Mouse (Mus musculus): ENCODE data around the gene Gars. TPM values are rescaled to one million over a fixed set of nuclear protein-coding genes. Genes with fewer than 3 reads are reported as not detected.
A peak's percentile ranks its signal among the peaks of the same experiment; 100 is the strongest.

Gars gene
- polyA plus RNA-seq, 1 experiment from 2014 or later = 123 TPM

- Histone ChIP-seq H3K4me1 (ENCODE audit: control insufficient read depth, insufficient read depth, low read length) (peaks cover 3% of the 10 kb centered on the region; the same call in 1 of the 2 replicates), H3K27ac (ENCODE audit: low read length) (no peak overlapping the region), H3K9ac (replicated peaks; ENCODE audit: low read depth, low read length) (no peak overlapping the region), H3K4me2 (replicated peaks; ENCODE audit: low read depth, low read length) (no peak overlapping the region; the same call in 1 of the 2 replicates), H3K4me3 (ENCODE audit: low read depth, low read length) (no peak overlapping the region), H3K36me3 (ENCODE audit: control insufficient read depth, insufficient read depth, low read length) (no peaks in the 10 kb centered on the region), H3K27me3 (ENCODE audit: control insufficient read depth, insufficient read depth, low read length) (no peaks in the 10 kb centered on the region), H3K9me3 (ENCODE audit: control insufficient read depth, low read depth, low read length) (no peaks in the 10 kb centered on the region)
- 29% methylated on average over 15 of the region's 15 CpGs for WGBS
- ATAC-seq (ENCODE audit: insufficient number of reproducible peaks, insufficient read depth, low FRiP score, low read depth) = peak; percentile 66; the same call in 1 of the 2 replicates
These were observed 20.9 kb upstream of the Gars start for GRCm38 (mm10) chr6:55016710-55017583.

- H3K9me3 ChIP-seq (ENCODE audit: control insufficient read depth, low read depth, low read length) = no peaks in the 10 kb centered on the region
- peaks cover 3% of the 10 kb centered on the region; the same call in 1 of the 2 replicates for H3K4me1 ChIP-seq (ENCODE audit: control insufficient read depth, insufficient read depth, low read length)
- H3K4me3 ChIP-seq (ENCODE audit: low read depth, low read length) = no peak overlapping the region
- no peaks in the 10 kb centered on the region for H3K36me3 ChIP-seq (ENCODE audit: control insufficient read depth, insufficient read depth, low read length)
- H3K27me3 ChIP-seq (ENCODE audit: control insufficient read depth, insufficient read depth, low read length) = no peaks in the 10 kb centered on the region
- no peak overlapping the region for H3K4me2 ChIP-seq (replicated peaks; ENCODE audit: low read depth, low read length)
- ATAC-seq (ENCODE audit: insufficient number of reproducible peaks, insufficient read depth, low FRiP score, low read depth) = no peak
- no peak overlapping the region for H3K9ac ChIP-seq (replicated peaks; ENCODE audit: low read depth, low read length)
- H3K27ac ChIP-seq (ENCODE audit: low read length) = no peak overlapping the region
- 50% methylated on average over 2 of the region's 2 CpGs for WGBS
These were observed 19.4 kb upstream of the Gars start for GRCm38 (mm10) chr6:55018417-55018816.

GRCm38 (mm10) chr6:55021806-55022205 is 16.0 kb upstream of the Gars start:
- ATAC-seq (ENCODE audit: insufficient number of reproducible peaks, insufficient read depth, low FRiP score, low read depth) = no peak
- Histone ChIP-seq H3K4me2 (replicated peaks; ENCODE audit: low read depth, low read length) (no peak overlapping the region), H3K4me1 (ENCODE audit: control insufficient read depth, insufficient read depth, low read length) (peaks cover 3% of the 10 kb centered on the region; the same call in 1 of the 2 replicates), H3K27ac (ENCODE audit: low read length) (no peak overlapping the region), H3K9me3 (ENCODE audit: control insufficient read depth, low read depth, low read length) (no peaks in the 10 kb centered on the region), H3K27me3 (ENCODE audit: control insufficient read depth, insufficient read depth, low read length) (no peaks in the 10 kb centered on the region), H3K36me3 (ENCODE audit: control insufficient read depth, insufficient read depth, low read length) (no peaks in the 10 kb centered on the region), H3K4me3 (ENCODE audit: low read depth, low read length) (no peak overlapping the region), H3K9ac (replicated peaks; ENCODE audit: low read depth, low read length) (no peak overlapping the region)
- 83% methylated on average over 7 of the region's 7 CpGs for WGBS

GRCm38 (mm10) chr6:55027642-55028041 is 10.2 kb upstream of the Gars start:
- H3K36me3 ChIP-seq (ENCODE audit: control insufficient read depth, insufficient read depth, low read length) = no peaks in the 10 kb centered on the region
- ATAC-seq (ENCODE audit: insufficient number of reproducible peaks, insufficient read depth, low FRiP score, low read depth) = no peak
- WGBS = 78% methylated on average over 2 of the region's 2 CpGs

GRCm38 (mm10) chr6:55036731-55037130 is 1.1 kb upstream of the Gars start:
- H3K9me3 ChIP-seq (ENCODE audit: control insufficient read depth, low read depth, low read length) = no peaks in the 10 kb centered on the region
- WGBS = 92% methylated on average over 4 of the region's 4 CpGs
- no peak for ATAC-seq (ENCODE audit: insufficient number of reproducible peaks, insufficient read depth, low FRiP score, low read depth)
- H3K4me3 ChIP-seq (ENCODE audit: low read depth, low read length) = no peak overlapping the region
- H3K9ac ChIP-seq (replicated peaks; ENCODE audit: low read depth, low read length) = no peak overlapping the region
- no peak overlapping the region for H3K4me2 ChIP-seq (replicated peaks; ENCODE audit: low read depth, low read length)
- H3K36me3 ChIP-seq (ENCODE audit: control insufficient read depth, insufficient read depth, low read length) = no peaks in the 10 kb centered on the region
- H3K27ac ChIP-seq (ENCODE audit: low read length) = no peak overlapping the region
- H3K27me3 ChIP-seq (ENCODE audit: control insufficient read depth, insufficient read depth, low read length) = no peaks in the 10 kb centered on the region
- H3K4me1 ChIP-seq (ENCODE audit: control insufficient read depth, insufficient read depth, low read length) = peaks cover 9% of the 10 kb centered on the region; the same call in 1 of the 2 replicates

More at GRCm38 (mm10) chr6:55027642-55028041, 10.2 kb upstream of the Gars start:
- no peaks in the 10 kb centered on the region for H3K4me1 ChIP-seq (ENCODE audit: control insufficient read depth, insufficient read depth, low read length)
- H3K4me2 ChIP-seq (replicated peaks; ENCODE audit: low read depth, low read length) = no peak overlapping the region
- no peaks in the 10 kb centered on the region for H3K27me3 ChIP-seq (ENCODE audit: control insufficient read depth, insufficient read depth, low read length)
- H3K27ac ChIP-seq (ENCODE audit: low read length) = no peak overlapping the region
- no peak overlapping the region for H3K9ac ChIP-seq (replicated peaks; ENCODE audit: low read depth, low read length)
- no peak overlapping the region for H3K4me3 ChIP-seq (ENCODE audit: low read depth, low read length)
- H3K9me3 ChIP-seq (ENCODE audit: control insufficient read depth, low read depth, low read length) = no peaks in the 10 kb centered on the region

- Histone ChIP-seq H3K9ac (replicated peaks; ENCODE audit: low read depth, low read length) (peak overlapping the region; percentile 92), H3K4me2 (replicated peaks; ENCODE audit: low read depth, low read length) (peak overlapping the region; percentile 79), H3K4me3 (ENCODE audit: low read depth, low read length) (peak overlapping the region; percentile 95), H3K36me3 (ENCODE audit: control insufficient read depth, insufficient read depth, low read length) (no peaks in the 10 kb centered on the region), H3K27me3 (ENCODE audit: control insufficient read depth, insufficient read depth, low read length) (no peaks in the 10 kb centered on the region), H3K9me3 (ENCODE audit: control insufficient read depth, low read depth, low read length) (no peaks in the 10 kb centered on the region), H3K4me1 (ENCODE audit: control insufficient read depth, insufficient read depth, low read length) (peaks cover 9% of the 10 kb centered on the region; the same call in 1 of the 2 replicates), H3K27ac (ENCODE audit: low read length) (peak overlapping the region; percentile 88; the same call in 1 of the 2 replicates)
- 3% methylated on average over 12 of the region's 12 CpGs for WGBS
- ATAC-seq (ENCODE audit: insufficient number of reproducible peaks, insufficient read depth, low FRiP score, low read depth) = no peak
These were observed 1.1 kb downstream of the Gars start for GRCm38 (mm10) chr6:55038671-55039445.

- Histone ChIP-seq H3K4me1 (ENCODE audit: control insufficient read depth, insufficient read depth, low read length) (peaks cover 9% of the 10 kb centered on the region; the same call in 1 of the 2 replicates), H3K9ac (replicated peaks; ENCODE audit: low read depth, low read length) (0 out of 2 replicates have a peak overlapping the region, but pooled peaks have one; percentile 92), H3K4me2 (replicated peaks; ENCODE audit: low read depth, low read length) (peak overlapping the region; percentile 79), H3K9me3 (ENCODE audit: control insufficient read depth, low read depth, low read length) (no peaks in the 10 kb centered on the region), H3K4me3 (ENCODE audit: low read depth, low read length) (peak overlapping the region; percentile 95; the same call in 1 of the 2 replicates), H3K27me3 (ENCODE audit: control insufficient read depth, insufficient read depth, low read length) (no peaks in the 10 kb centered on the region), H3K27ac (ENCODE audit: low read length) (no peak overlapping the region), H3K36me3 (ENCODE audit: control insufficient read depth, insufficient read depth, low read length) (no peaks in the 10 kb centered on the region)
- WGBS = 72% methylated on average over 6 of the region's 6 CpGs
- ATAC-seq (ENCODE audit: insufficient number of reproducible peaks, insufficient read depth, low FRiP score, low read depth) = no peak
These were observed 1.6 kb downstream of the Gars start for GRCm38 (mm10) chr6:55039446-55039783.

- 69% methylated on average over 1 of the region's 1 CpGs for WGBS
- Histone ChIP-seq H3K4me3 (ENCODE audit: low read depth, low read length) (no peak overlapping the region), H3K27me3 (ENCODE audit: control insufficient read depth, insufficient read depth, low read length) (no peaks in the 10 kb centered on the region), H3K4me1 (ENCODE audit: control insufficient read depth, insufficient read depth, low read length) (peaks cover 9% of the 10 kb centered on the region; the same call in 1 of the 2 replicates), H3K27ac (ENCODE audit: low read length) (no peak overlapping the region), H3K36me3 (ENCODE audit: control insufficient read depth, insufficient read depth, low read length) (no peaks in the 10 kb centered on the region), H3K4me2 (replicated peaks; ENCODE audit: low read depth, low read length) (no peak overlapping the region), H3K9ac (replicated peaks; ENCODE audit: low read depth, low read length) (no peak overlapping the region), H3K9me3 (ENCODE audit: control insufficient read depth, low read depth, low read length) (no peaks in the 10 kb centered on the region)
- no peak for ATAC-seq (ENCODE audit: insufficient number of reproducible peaks, insufficient read depth, low FRiP score, low read depth)
These were observed 2.2 kb downstream of the Gars start for GRCm38 (mm10) chr6:55040031-55040430.

Measured in stomach, embryonic 14.5 days (tissue).